Mouse (Mus musculus) MEL (cell line): Measurements from ENCODE around the gene Ovol3. TPM values are rescaled to one million over a fixed set of nuclear protein-coding genes. Genes with fewer than 3 reads are reported as not detected.

Experiments
- DNase-seq: peaks from one replicate; pipeline ENCODE4 v3.0.0; 2011; ENCODE audit warnings: low read depth, low spot score
- H3K27ac ChIP-seq: 2 replicates; pipeline ENCODE4 v1.5.1; 2012; ENCODE audit warnings: low read depth, mild to moderate bottlenecking, control low read depth, low read length, moderate library complexity; ENCODE audit not compliant: control insufficient read depth
- H3K27me3 ChIP-seq, 2 experiments: fragments of 150-350 bp in 1 of 2; sonication (generic) in 1 of 2; 2 replicates each; pipeline ENCODE4 v1.6.1; 2012; ENCODE audit warnings: low read length in 2 of 2, mild to moderate bottlenecking in 2 of 2, improper control_type of control experiment in 1 of 2, moderate library complexity in 1 of 2; ENCODE audit not compliant: insufficient read depth in 2 of 2, control insufficient read depth in 1 of 2
- H3K36me3 ChIP-seq, 2 experiments: 2 replicates each; pipeline ENCODE4 v1.6.1; 2012 to 2014; ENCODE audit warnings: low read length in 2 of 2, improper control_type of control experiment in 1 of 2, inconsistent platforms in 1 of 2, mild to moderate bottlenecking in 1 of 2; ENCODE audit not compliant: insufficient read depth in 2 of 2, control insufficient read depth in 1 of 2
- H3K4me1 ChIP-seq, 2 experiments: fragments of 150-350 bp in 1 of 2; sonication (generic) in 1 of 2; 2 replicates each; pipeline ENCODE4 v1.6.1; 2012; ENCODE audit warnings: low read length in 2 of 2, improper control_type of control experiment in 1 of 2, mild to moderate bottlenecking in 1 of 2; ENCODE audit not compliant: insufficient read depth in 2 of 2, control insufficient read depth in 1 of 2
- H3K4me3 ChIP-seq, 2 experiments: fragments of 150-350 bp in 1 of 2; sonication (generic) in 1 of 2; 2 replicates each; pipeline ENCODE4 v1.5.1; 2012; ENCODE audit warnings: low read depth in 2 of 2, low read length in 2 of 2, mild to moderate bottlenecking in 2 of 2, moderate library complexity in 2 of 2, control low read depth in 1 of 2, improper control_type of control experiment in 1 of 2; ENCODE audit not compliant: control insufficient read depth in 1 of 2, insufficient read depth in 1 of 2
- H3K79me2 ChIP-seq: 2 replicates; pipeline ENCODE4 v1.6.1; 2012; ENCODE audit warnings: mild to moderate bottlenecking, low read length, moderate library complexity; ENCODE audit not compliant: control insufficient read depth, poor library complexity, insufficient read depth
- H3K9ac ChIP-seq: 2 replicates; pipeline ENCODE4 v1.6.1; 2012; ENCODE audit warnings: low read depth, mild to moderate bottlenecking, control low read depth, low read length, moderate library complexity; ENCODE audit not compliant: control insufficient read depth, poor library complexity, severe bottlenecking
- H3K9me3 ChIP-seq: fragments of 150-350 bp; sonication (generic); replicated peaks from 2 replicates; pipeline ENCODE4 v1.6.1; 2012; ENCODE audit warnings: mild to moderate bottlenecking, low read length, improper control_type of control experiment, moderate library complexity; ENCODE audit not compliant: insufficient read depth
- BHLHE40 ChIP-seq: IDR thresholded peaks from 2 replicates; pipeline ENCODE4 v1.6.1; 2012; ENCODE audit warnings: low read depth, mild to moderate bottlenecking, inconsistent platforms, low read length, improper control_type of control experiment, borderline replicate concordance
- CHD1 ChIP-seq: IDR thresholded peaks from 2 replicates; pipeline ENCODE4 v1.6.1; 2012; ENCODE audit warnings: low read depth, mild to moderate bottlenecking, inconsistent platforms, low read length, improper control_type of control experiment
- CHD2 ChIP-seq: IDR thresholded peaks from 2 replicates; pipeline ENCODE4 v1.6.1; 2011; ENCODE audit warnings: low read length, improper control_type of control experiment
- CTCF ChIP-seq, 3 experiments: IDR thresholded peaks in 2 of 3; conservative IDR thresholded peaks in 1 of 3; 2 replicates each; pipeline ENCODE4 v1.5.1; 2011 to 2012; ENCODE audit warnings: low read length in 3 of 3, low read depth in 2 of 3, mild to moderate bottlenecking in 2 of 3, improper control_type of control experiment in 1 of 3, inconsistent platforms in 1 of 3, mixed read lengths in 1 of 3, moderate library complexity in 1 of 3; ENCODE audit not compliant: control insufficient read depth in 1 of 3, insufficient read depth in 1 of 3, poor library complexity in 1 of 3, severe bottlenecking in 1 of 3
- ELF1 ChIP-seq: IDR thresholded peaks from 2 replicates; pipeline ENCODE4 v1.6.1; 2014; ENCODE audit warnings: low read depth, mild to moderate bottlenecking, inconsistent platforms, low read length, improper control_type of control experiment, moderate library complexity
- EP300 ChIP-seq, 2 experiments: IDR thresholded peaks; 2 replicates each; pipeline ENCODE4 v1.6.1; 2011; ENCODE audit warnings: improper control_type of control experiment in 2 of 2, low read length in 2 of 2, low read depth in 1 of 2, mild to moderate bottlenecking in 1 of 2
- ETS1 ChIP-seq: IDR thresholded peaks from 2 replicates; pipeline ENCODE4 v1.6.1; 2012; ENCODE audit warnings: low read depth, mild to moderate bottlenecking, inconsistent platforms, low read length, improper control_type of control experiment, moderate library complexity
- GABPA ChIP-seq: IDR thresholded peaks from 2 replicates; pipeline ENCODE4 v1.6.1; 2012; ENCODE audit warnings: low read depth, mild to moderate bottlenecking, inconsistent platforms, low read length, improper control_type of control experiment, moderate library complexity
- GATA1 ChIP-seq: IDR thresholded peaks from 2 replicates; pipeline ENCODE4 v1.6.1; 2011; ENCODE audit warnings: low read depth, low read length, improper control_type of control experiment
- HCFC1 ChIP-seq: IDR thresholded peaks from 2 replicates; pipeline ENCODE4 v1.6.1; 2012; ENCODE audit warnings: low read depth, mild to moderate bottlenecking, inconsistent platforms, low read length, improper control_type of control experiment, moderate library complexity
- JUND ChIP-seq: IDR thresholded peaks from 2 replicates; pipeline ENCODE4 v1.6.1; 2011; ENCODE audit warnings: low read depth, mild to moderate bottlenecking, improper control_type of control experiment, low read length
- KAT2A ChIP-seq: conservative IDR thresholded peaks from 2 replicates; pipeline ENCODE4 v1.6.1; 2012; ENCODE audit warnings: low read depth, low read length, improper control_type of control experiment, inconsistent platforms
- MAX ChIP-seq: IDR thresholded peaks from 2 replicates; pipeline ENCODE4 v1.6.1; 2011; ENCODE audit warnings: low read length, improper control_type of control experiment
- MAZ ChIP-seq: IDR thresholded peaks from 2 replicates; pipeline ENCODE4 v1.6.1; 2012; ENCODE audit warnings: low read depth, mild to moderate bottlenecking, inconsistent platforms, low read length, improper control_type of control experiment
- MEF2A ChIP-seq: IDR thresholded peaks from 2 replicates; pipeline ENCODE4 v1.6.1; 2014; ENCODE audit warnings: low read depth, mild to moderate bottlenecking, inconsistent platforms, low read length, improper control_type of control experiment; ENCODE audit not compliant: poor library complexity, insufficient replicate concordance, severe bottlenecking; ENCODE audit errors: extremely low read depth
- MXI1 ChIP-seq: IDR thresholded peaks from 2 replicates; pipeline ENCODE4 v1.6.1; 2011; ENCODE audit warnings: mild to moderate bottlenecking, low read depth, low read length, improper control_type of control experiment
- MYB ChIP-seq: IDR thresholded peaks from 2 replicates; pipeline ENCODE4 v1.6.1; 2011; ENCODE audit warnings: mild to moderate bottlenecking, low read depth, low read length, improper control_type of control experiment
- MYC ChIP-seq: IDR thresholded peaks from 2 replicates; pipeline ENCODE4 v1.6.1; 2011; ENCODE audit warnings: low read depth, mild to moderate bottlenecking, low read length, improper control_type of control experiment, moderate library complexity
- NELFE ChIP-seq: IDR thresholded peaks from 2 replicates; pipeline ENCODE4 v1.6.1; 2011; ENCODE audit warnings: low read depth, low read length, improper control_type of control experiment
- NRF1 ChIP-seq: IDR thresholded peaks from 2 replicates; pipeline ENCODE4 v1.6.1; 2014; ENCODE audit warnings: low read depth, mild to moderate bottlenecking, inconsistent platforms, low read length, improper control_type of control experiment, moderate library complexity; ENCODE audit not compliant: poor library complexity, insufficient read depth, severe bottlenecking
- POLR2AphosphoS2 ChIP-seq: IDR thresholded peaks from 2 replicates; pipeline ENCODE4 v1.6.1; 2011; ENCODE audit warnings: low read length, improper control_type of control experiment
- RCOR1 ChIP-seq: IDR thresholded peaks from 2 replicates; pipeline ENCODE4 v1.6.1; 2012; ENCODE audit warnings: low read depth, mild to moderate bottlenecking, inconsistent platforms, low read length, improper control_type of control experiment
- SIN3A ChIP-seq: IDR thresholded peaks from 2 replicates; pipeline ENCODE4 v1.6.1; 2012; ENCODE audit warnings: low read length, improper control_type of control experiment, inconsistent platforms
- SMC3 ChIP-seq: IDR thresholded peaks from 2 replicates; pipeline ENCODE4 v1.6.1; 2011; ENCODE audit warnings: low read depth, low read length, improper control_type of control experiment
- TAL1 ChIP-seq: IDR thresholded peaks from 2 replicates; pipeline ENCODE4 v1.6.1; 2012; ENCODE audit warnings: mild to moderate bottlenecking, inconsistent platforms, low read length, moderate library complexity, mixed read lengths
- TBP ChIP-seq: IDR thresholded peaks from 2 replicates; pipeline ENCODE4 v1.8.0; 2011; ENCODE audit warnings: low read depth, low read length, improper control_type of control experiment
- TCF12 ChIP-seq: IDR thresholded peaks from 2 replicates; pipeline ENCODE4 v1.6.1; 2014; ENCODE audit warnings: low read depth, mild to moderate bottlenecking, inconsistent platforms, low read length, improper control_type of control experiment, moderate library complexity
- UBTF ChIP-seq: IDR thresholded peaks from 2 replicates; pipeline ENCODE4 v1.6.1; 2012; ENCODE audit warnings: low read depth, mild to moderate bottlenecking, inconsistent platforms, low read length, improper control_type of control experiment, moderate library complexity, borderline replicate concordance; ENCODE audit not compliant: insufficient read depth
- USF1 ChIP-seq: IDR thresholded peaks from 2 replicates; pipeline ENCODE4 v1.6.1; 2014; ENCODE audit warnings: low read depth, mild to moderate bottlenecking, inconsistent platforms, low read length, improper control_type of control experiment, moderate library complexity
- ZC3H11A ChIP-seq: IDR thresholded peaks from 2 replicates; pipeline ENCODE4 v1.6.1; 2012; ENCODE audit warnings: low read depth, mild to moderate bottlenecking, inconsistent platforms, low read length, improper control_type of control experiment
- ZKSCAN1 ChIP-seq: IDR thresholded peaks from 2 replicates; pipeline ENCODE4 v1.6.1; 2012; ENCODE audit warnings: low read depth, mild to moderate bottlenecking, inconsistent platforms, low read length, improper control_type of control experiment, moderate library complexity
- ZMIZ1 ChIP-seq: IDR thresholded peaks from 2 replicates; pipeline ENCODE4 v1.6.1; 2012; ENCODE audit warnings: low read depth, mild to moderate bottlenecking, inconsistent platforms, low read length, improper control_type of control experiment, moderate library complexity
- ZNF384 ChIP-seq: IDR thresholded peaks from 2 replicates; pipeline ENCODE4 v1.6.1; 2012; ENCODE audit warnings: low read depth, mild to moderate bottlenecking, inconsistent platforms, low read length, improper control_type of control experiment
- polyA plus RNA-seq, 2 experiments: library from polyadenylated mRNA; stranded (reverse) in 1 of 2; unstranded in 1 of 2; fragments of >175 nt in 1 of 2; fragments of >200 nt in 1 of 2; gene quantifications; 2 replicates each; pipeline versions ENCODE4 v1.2.1 to v1.2.4; 2012; ENCODE audit warnings: low replicate concordance in 2 of 2, low read depth in 1 of 2; ENCODE audit not compliant: insufficient read length in 2 of 2, insufficient read depth in 1 of 2, missing spikeins in 1 of 2
- total RNA-seq: library from RNA; depleted of rRNA; stranded (reverse); fragments of 300-350 nt; gene quantifications from 2 replicates; pipeline ENCODE4 v1.2.3, GENCODE M21; 2012

Ovol3 gene
- total and polyA plus RNA-seq, 3 experiments: 0.17 TPM; not detected in 2

DNA sequence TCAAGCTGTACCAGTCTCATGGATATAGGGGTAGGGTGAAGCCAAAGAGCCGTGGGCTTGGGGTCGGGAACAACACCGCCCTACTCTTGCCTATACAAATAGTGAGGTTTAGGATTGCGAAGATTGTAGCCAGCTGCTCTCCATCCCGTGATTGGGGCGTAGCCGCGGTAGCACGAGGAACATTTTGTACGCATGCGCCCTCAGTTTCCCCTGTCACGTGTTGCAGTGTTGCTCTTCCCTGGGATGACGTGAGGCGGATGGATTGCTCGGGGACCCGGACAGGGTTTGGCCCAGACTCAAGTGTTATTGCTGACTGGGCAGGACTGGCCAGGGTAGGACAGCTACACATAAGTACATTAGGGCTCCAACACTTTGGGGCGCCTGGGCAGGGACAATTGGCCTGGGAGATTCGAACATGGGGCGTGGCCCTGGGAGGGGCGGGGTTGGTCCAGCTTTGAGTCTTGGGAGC, 45.2 kb upstream of the Ovol3 start (continued):
- TF ChIP-seq POLR2AphosphoS2 (no peak), KAT2A (no peak)

DNA sequence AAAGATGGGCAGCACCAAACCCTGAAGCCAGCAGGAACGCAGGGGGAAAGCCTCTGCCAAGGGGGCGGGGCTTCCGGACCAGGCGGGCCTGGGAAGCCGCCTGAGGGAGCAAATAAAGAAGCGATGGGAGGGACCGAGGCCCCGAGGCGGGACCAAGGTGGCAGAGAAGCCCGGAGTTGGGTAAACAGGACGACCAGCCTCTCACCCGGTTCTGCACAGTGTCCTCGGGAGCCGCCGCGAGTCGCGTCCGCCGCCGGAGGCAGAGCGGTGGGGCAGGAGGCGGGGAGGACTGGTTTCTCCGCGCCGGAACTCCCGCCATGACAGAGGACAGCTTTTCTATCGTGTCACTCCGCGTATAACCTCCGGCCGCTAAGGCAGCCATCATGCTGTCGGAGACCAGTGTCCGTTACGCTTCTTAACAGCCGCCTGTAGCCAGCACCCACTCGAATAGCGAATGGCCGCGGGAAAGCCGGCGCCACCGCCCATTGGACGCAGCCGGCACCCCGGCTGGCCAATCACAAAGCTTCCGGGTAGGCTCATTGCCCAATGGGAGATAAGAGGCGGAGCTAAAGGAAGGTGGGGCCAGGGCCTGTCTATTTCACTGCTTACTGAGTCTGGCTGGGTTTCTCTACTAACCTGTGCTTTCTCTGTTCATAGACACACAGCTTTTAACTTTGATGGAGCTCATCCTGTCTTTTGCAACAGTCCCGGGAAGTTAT, 44.6 kb upstream of the Ovol3 start, which contains the start of the genes Thap8 and Wdr62:
Gene Thap8, plus strand, starts transcription at position 144 of the 719 bp plus-strand sequence.
Gene Wdr62, minus strand, starts transcription at position 469 of the 719 bp plus-strand sequence.
- Histone ChIP-seq H3K27ac (peak within 1 kb of the TSS; percentile 96), H3K9ac (peak within 1 kb of the TSS; percentile 82), H3K9me3 (no peaks in the 10 kb centered on the region), H3K4me1 (peaks cover 0 to 8% of the 10 kb centered on the region in 2 experiments; a peak in 1 of 4 replicates), H3K4me3 (peak within 1 kb of the TSS; percentile 71 to 82), H3K36me3 (peaks cover 0 to 11% of the 10 kb centered on the region in 2 experiments; a peak in 2 of 4 replicates), H3K79me2 (peaks cover 10% of the 10 kb centered on the region), H3K27me3 (no peaks in the 10 kb centered on the region)
- DNase-seq: peak; percentile 97
- TF ChIP-seq ETS1 (no peak), ZNF384 (no peak), ELF1 (peak; percentile 75), CTCF (IDR thresholded peaks at IDR 0.05 in 2 of 3, conservative IDR thresholded peaks at IDR 0.05 in 1 of 3; ENCODE audit: control insufficient read depth in 1 of 3, insufficient read depth in 1 of 3, low read depth in 2 of 3, low read length in 3 of 3, poor library complexity in 1 of 3, severe bottlenecking in 1 of 3) (no peak), JUND (no peak), CHD2 (peak; percentile 38; the same call in 1 of the 2 replicates), UBTF (0 out of 2 replicates have a peak, but pooled peaks have one; percentile 19), TCF12 (0 out of 2 replicates have a peak, but pooled peaks have one; percentile 7), NELFE (peak; percentile 87), MXI1 (peak; percentile 36; the same call in 1 of the 2 replicates), TAL1 (no peak), GABPA (no peak), SIN3A (peak; percentile 93), HCFC1 (peak; percentile 38; the same call in 1 of the 2 replicates), SMC3 (no peak), KAT2A (no peak), CHD1 (peak; percentile 95), MAX (peak; percentile 52; the same call in 1 of the 2 replicates), BHLHE40 (no peak), POLR2AphosphoS2 (peak; percentile 80; the same call in 1 of the 2 replicates), MEF2A (no peak; the same call in 1 of the 2 replicates), ZKSCAN1 (no peak), RCOR1 (no peak), EP300 (IDR thresholded peaks at IDR 0.05; ENCODE audit: low read depth in 1 of 2, low read length in 2 of 2) (no peak), MYB (peak; percentile 77), ZMIZ1 (peak; percentile 74), ZC3H11A (no peak), MAZ (peak; percentile 49; the same call in 1 of the 2 replicates), NRF1 (0 out of 2 replicates have a peak, but pooled peaks have one; percentile 15), USF1 (0 out of 2 replicates have a peak, but pooled peaks have one; percentile 7), MYC (no peak), TBP (peak; percentile 84), GATA1 (no peak)
